Mouse (Mus musculus): ENCODE measurements around the gene Gpx8.
A peak's percentile ranks its signal among the peaks of the same experiment; 100 is the strongest.

DNA sequence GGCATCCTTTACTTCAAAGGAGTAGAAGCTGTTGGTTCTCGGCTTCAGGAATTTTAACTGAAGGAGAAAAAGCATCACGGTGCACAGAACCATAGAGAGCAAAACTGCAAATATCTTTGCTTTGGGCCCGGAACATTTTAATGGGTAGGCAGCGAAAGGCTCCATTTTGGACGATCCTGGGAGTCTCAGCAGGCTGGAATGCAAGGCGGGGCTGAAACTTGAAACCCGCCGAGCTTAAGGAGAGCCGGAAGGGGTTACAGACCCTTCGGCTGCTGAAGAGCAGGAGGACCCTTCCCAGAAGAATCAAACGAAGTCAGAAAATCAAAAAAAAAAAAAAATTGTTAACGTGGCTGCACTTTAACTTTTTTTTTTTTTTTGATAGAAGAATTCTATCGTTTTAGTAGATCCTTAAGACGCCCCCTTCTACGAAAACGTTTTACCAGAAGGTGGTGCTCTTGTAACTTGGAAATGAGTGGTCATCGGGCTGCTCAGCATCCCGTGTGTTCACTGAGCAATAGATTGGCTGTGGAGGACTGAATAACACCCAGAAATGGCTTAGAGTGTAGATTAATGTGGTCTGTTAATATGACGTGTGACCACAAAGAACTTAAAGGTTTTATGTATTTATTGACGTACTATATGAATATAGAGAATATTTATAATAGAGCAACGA is at the start of gene Gpx8:
- TF ChIP-seq CTCF (IDR thresholded peaks at IDR 0.05; ENCODE audit: low read depth) (peak; percentile 66), EP300 (IDR thresholded peaks at IDR 0.05; ENCODE audit: low read depth) (no peak)

All from heart, postnatal 0 days (tissue).